Mouse (Mus musculus): ENCODE data around the gene Rbp1.
A peak's percentile ranks its signal among the peaks of the same experiment; 100 is the strongest.

Gene Rbp1

GRCm38 (mm10) chr9:98424725-98425210 lies 2.0 kb downstream of the Rbp1 start:
- DNase-seq (ENCODE audit: low spot score in 2 of 2), result peak in 1 of 2 experiments; percentile 39

DNA sequence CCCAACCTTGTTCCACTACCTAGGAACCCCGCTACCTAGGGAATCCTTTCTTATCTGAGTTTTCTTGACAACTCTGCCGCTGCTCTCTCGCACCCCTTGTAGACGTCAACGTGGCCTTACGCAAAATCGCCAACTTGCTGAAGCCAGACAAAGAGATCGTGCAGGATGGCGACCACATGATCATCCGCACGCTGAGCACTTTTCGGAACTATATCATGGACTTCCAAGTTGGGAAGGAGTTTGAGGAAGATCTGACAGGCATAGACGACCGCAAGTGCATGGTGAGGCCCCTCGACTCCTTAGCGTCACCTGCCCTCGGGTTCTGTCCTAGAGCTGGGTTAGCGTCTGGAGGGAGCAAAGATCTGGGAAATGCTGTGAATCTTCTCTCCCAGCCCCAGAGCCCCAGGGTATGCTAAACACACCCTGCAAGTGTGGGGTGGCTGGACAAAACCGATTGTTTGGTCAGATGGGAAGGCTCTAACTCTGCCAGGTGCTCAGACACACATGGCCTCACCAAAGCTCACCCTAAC lies 2.7 kb downstream of the Rbp1 start:
- DNase-seq (ENCODE audit: low spot score in 2 of 2), result no peak

GRCm38 (mm10) chr9:98427906-98428517 lies 5.3 kb downstream of the Rbp1 start:
- DNase-seq (ENCODE audit: low spot score in 2 of 2), result no peak

GRCm38 (mm10) chr9:98428783-98429182 lies 6.0 kb downstream of the Rbp1 start:
- DNase-seq (ENCODE audit: low spot score in 2 of 2), result no peak

DNA sequence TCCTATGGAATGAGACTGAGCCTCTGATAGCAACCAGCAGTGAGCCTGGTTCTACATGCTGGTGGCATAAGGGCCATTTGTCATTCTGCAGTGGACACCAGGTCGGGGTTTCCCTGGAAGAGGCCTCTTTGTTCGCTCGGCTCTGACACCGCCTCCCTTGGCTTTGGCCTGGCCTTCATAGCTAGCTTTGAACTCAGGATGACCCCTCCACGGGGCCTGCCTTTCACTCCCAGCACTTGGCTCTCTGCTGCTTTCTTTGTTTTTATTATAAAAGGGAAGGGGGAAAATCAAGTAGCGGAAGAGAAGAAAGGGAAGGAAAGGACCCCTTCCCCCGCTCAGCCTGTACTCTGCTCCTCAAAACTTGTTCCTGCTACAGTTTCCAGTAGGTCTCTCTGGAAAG lies 7.0 kb downstream of the Rbp1 start:
- no peak for DNase-seq (ENCODE audit: low spot score in 2 of 2)

DNA sequence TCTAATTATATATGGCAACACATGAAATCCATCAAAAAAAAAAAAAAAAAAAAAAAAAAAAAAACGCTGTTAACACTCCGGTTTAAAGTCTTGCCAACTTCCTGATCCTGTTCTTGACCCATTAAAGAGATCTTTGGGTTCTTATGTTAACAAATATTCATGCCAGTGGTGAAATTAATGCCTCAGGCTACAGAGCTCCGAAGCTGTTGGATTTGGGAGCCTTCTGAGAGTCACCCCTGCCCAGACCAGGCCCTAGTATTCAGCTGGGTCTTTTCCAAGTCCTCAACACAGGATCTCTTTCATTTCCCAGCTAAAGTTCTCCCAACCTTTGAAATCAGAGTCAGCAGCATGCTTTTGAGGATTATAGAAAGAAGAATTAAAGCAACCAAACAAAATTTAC lies 7.8 kb downstream of the Rbp1 start:
- DNase-seq (ENCODE audit: low spot score in 2 of 2), result no peak

DNA sequence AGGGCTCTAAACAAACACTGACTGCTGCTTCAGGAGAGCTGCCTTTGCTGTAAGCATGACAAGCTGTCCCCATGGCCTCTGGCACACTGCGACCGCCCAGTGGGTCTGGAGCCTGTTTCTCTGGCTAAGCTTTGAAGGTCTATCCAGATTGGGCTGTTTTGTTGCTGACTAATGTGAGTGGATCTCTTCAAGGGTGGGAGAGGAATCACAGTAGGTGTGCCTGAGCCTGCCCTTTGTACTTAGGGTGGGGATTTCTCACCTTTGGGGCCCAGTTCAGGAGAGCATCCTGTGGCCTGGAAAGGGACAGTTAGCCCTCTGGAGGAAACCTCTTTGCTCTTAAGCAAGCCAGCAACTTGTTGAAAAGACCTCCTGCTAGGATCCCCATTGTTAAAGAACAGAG lies 10.3 kb downstream of the Rbp1 start:
- no peak for DNase-seq (ENCODE audit: low spot score in 2 of 2)

GRCm38 (mm10) chr9:98433956-98434588 lies 11.3 kb downstream of the Rbp1 start:
- DNase-seq (ENCODE audit: low spot score in 2 of 2), result no peak

- no peak for DNase-seq (ENCODE audit: low spot score in 2 of 2)
Measured at GRCm38 (mm10) chr9:98437819-98438218, 15.1 kb downstream of the Rbp1 start.

GRCm38 (mm10) chr9:98439091-98439490 lies 16.3 kb downstream of the Rbp1 start:
- DNase-seq (ENCODE audit: low spot score in 2 of 2), result no peak

- DNase-seq (ENCODE audit: low spot score in 2 of 2), result peak in 1 of 2 experiments; percentile 30
Measured at GRCm38 (mm10) chr9:98442638-98443037, 19.9 kb downstream of the Rbp1 start.

- no peak for DNase-seq (ENCODE audit: low spot score in 2 of 2)
Measured at GRCm38 (mm10) chr9:98445359-98446149, 22.8 kb downstream of the Rbp1 start.

DNA sequence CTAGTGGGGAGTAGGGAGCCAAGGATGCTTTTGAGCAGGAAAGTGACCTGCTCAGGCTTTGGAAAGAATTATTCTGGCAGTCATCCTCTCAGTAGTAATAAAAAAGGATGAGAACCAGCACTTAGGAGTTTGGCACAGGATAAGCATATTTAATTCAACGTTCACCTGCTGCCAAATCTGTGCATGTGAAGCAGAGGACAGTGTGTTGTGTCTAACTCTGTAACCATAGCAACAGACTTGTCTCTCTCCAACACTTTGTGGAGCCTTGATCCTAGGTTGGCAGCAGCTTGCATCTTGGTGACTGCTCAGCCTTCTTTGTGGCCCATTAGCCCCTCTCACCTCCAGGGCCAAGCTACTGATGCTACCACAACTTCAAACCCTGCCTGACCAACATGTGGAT lies 28.2 kb downstream of the Rbp1 start:
- DNase-seq (ENCODE audit: low spot score in 2 of 2), result no peak

DNA sequence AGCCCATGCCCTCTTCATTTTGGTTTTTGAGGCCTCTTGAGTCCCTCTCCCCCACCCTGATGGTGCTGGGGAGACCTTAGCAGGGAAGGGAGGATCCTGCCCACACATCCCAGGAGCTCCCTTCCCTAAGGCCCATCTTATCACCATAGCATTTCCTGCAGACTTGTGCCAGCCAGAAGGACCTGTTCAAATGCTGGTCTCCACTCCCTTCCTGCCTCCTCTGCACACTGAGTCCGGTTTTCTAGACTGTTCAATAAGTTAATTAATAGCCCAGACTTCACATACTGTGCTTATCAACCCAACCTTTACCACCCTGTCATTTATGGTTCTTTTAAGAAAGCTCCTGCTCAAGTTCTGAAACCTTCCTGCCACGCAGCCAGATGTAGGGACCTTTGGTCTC lies 43.9 kb downstream of the Rbp1 start:
- DNase-seq (ENCODE audit: low spot score in 2 of 2), result no peak

DNA sequence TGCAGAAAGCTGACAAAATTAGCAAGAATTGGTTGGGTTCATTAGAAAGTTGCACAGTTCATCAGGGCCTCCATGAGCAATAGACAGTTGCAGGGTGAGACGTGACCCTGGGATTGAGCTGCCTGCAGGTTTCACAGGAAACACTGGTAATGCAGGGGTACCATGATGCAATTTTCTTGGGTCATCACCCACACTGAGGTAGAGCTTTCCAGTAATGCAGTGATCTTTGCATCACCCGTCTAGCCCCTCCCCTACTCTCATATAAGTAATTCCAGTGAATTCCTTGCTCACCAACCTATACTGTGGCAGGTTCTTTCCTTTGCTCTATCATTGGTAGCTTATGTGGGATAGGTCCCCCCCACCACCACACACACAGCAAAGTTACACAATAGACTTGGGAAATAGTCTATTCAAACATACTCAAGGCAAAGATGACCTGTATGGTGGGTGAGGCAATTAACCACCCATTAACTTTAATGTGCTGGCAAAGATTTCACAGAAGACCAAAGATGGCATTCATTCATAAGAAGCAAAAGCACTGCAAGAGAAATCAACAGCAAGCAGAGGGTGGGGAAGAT lies 57.5 kb downstream of the Rbp1 start:
- no peak for DNase-seq (ENCODE audit: low spot score in 2 of 2)

DNA sequence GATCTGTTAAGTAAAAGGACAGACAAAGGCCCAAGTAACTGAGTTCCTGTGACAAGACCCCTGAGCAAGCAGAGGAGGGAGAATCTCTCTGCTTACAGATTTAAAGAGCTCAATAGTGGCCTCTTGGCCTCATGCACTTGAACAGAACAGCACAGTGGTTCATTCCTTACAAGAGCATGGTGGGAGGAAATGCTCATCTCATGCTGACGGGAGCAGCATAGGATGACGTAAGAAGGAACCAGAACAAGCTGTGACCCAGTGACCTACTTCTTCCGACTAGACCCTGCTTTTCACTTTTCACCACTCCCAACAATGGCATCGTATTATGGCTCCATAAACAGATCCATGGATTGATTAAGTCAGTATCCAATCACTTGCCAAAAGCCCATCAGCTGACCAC lies 59.5 kb downstream of the Rbp1 start:
- DNase-seq (ENCODE audit: low spot score in 2 of 2), result no peak

DNA sequence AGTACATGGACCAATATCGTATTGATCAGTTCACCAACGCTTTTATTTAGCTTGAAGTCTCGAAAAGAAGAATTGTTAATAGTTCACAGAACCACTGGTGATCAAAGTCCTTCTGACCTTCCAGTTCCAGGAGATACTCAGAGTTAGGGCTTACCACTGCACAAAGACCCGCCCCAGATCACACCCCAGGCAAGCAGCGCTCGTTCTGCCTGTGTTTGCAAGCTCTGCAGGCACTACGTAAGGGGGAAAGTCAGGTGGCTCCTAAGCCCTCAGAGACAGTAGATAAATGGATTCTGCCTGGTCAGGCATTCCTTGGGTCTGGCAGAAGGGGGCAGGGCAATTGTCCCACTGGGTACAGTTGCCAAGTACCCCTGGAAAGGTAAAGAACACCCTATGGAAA lies 62.3 kb downstream of the Rbp1 start:
- no peak for DNase-seq (ENCODE audit: low spot score in 2 of 2)

DNA sequence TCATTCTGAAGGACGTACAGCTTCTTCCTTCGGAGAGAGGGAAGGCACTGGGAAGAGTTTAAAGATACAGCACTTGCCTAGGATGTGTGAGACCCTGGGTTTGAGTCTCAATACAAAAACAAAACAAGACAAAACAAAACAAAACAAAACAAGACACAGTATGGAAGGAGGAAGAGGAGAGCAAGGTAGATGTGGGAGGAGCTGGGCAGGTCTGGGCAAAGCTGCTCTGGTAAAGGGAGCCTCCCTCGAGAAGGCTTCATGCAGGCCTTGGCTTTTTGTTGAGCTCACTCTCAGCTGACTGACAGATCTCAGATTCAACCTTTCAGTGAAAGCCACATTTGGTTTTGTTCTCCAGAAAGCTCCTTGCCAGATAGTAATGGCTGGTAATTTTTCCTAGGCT lies 63.1 kb downstream of the Rbp1 start, which contains the start of gene Rbp2:
TSS of gene Rbp2 (plus strand) at position 301 of the 400 bp plus-strand sequence.
- DNase-seq (ENCODE audit: low spot score in 2 of 2), result no peak

DNA sequence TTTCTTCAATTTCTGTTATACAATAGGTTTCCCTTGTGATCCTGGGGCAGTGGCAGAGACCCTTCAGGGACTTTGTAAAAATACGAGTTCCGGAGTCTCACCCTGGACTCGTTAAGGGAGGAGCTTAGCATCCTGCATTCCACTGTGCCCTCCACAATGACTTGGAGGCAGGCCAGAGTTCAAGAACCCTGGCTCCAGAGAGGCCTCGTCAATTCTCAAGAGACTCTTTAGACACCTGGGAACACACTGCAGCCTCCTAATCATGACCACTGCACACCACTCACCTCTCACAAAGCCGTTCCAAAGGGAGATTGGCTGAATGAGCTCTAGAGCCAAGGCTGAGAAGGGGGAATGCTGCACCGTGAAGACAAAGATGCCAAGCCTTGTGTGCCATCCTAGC lies 64.5 kb downstream of the Rbp1 start:
- no peak for DNase-seq (ENCODE audit: low spot score in 2 of 2)

- DNase-seq (ENCODE audit: low spot score in 2 of 2), result peak in 1 of 2 experiments; percentile 18
Measured at GRCm38 (mm10) chr9:98489532-98489931, 66.8 kb downstream of the Rbp1 start.

DNA sequence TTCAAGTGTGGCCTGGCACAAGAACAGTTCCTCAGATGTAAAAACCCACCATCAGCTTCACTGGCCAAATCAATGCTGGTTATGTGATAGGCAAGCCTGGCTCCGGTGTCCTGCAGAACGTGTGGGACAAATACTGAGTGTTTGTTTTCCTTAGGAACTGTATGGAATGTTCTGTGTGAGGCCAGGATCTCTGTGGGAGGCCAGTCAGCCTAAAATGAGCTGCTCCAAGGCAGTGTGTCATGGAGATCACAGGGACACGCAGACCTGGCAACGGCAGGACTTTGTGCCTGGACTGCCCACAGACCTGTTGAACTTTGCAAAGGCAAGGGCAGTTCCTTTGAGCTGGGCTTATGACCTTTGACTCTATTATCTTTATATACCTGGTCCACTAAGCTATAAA lies 67.4 kb downstream of the Rbp1 start:
- DNase-seq (ENCODE audit: low spot score in 2 of 2), result no peak

DNA sequence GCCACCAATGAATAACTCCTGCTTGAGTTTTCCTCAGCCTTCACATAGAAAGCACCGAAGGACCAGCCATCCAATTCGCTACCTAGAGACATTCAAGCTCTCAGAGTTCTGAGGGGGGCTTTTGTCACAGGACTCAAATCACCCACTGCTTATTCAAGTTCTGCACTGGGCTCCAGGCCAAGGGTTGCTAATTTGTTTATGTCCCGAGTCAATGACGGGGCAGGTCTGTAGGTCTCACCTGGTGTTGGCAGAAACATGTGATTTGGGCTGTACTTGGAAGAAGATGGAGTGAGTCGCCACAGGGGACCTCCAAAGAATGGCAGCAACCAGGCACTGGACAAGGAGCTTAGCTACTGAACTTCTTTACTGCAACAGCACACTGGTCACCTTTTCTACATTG lies 68.3 kb downstream of the Rbp1 start:
- DNase-seq (ENCODE audit: low spot score in 2 of 2), result no peak
